Mouse (Mus musculus): Measurements from ENCODE around the gene Fbxl8. TPM values are rescaled to one million over a fixed set of nuclear protein-coding genes. Genes with fewer than 3 reads are reported as not detected.

Gene Fbxl8
- polyA plus RNA-seq, 1 experiment from 2014 or later, result 4.0 TPM

- peak; percentile 29 for ATAC-seq (ENCODE audit: insufficient number of reproducible peaks, insufficient read depth, low FRiP score, low read depth)
- Histone ChIP-seq H3K27ac (replicated peaks in 1 of 2; ENCODE audit: control insufficient read depth in 1 of 2, insufficient read depth in 1 of 2, low read depth in 2 of 2, low read length in 2 of 2) (no peak overlapping the region), H3K9me3 (ENCODE audit: control insufficient read depth, low read length) (no peaks in the 10 kb centered on the region), H3K36me3 (ENCODE audit: control insufficient read depth, insufficient read depth, low read length) (no peaks in the 10 kb centered on the region), H3K4me1 (ENCODE audit: control insufficient read depth in 2 of 2, insufficient read depth in 2 of 2, low read length in 2 of 2) (peaks cover 13 to 33% of the 10 kb centered on the region in 2 experiments; a peak in 3 of 4 replicates), H3K9ac (ENCODE audit: low read length) (peak overlapping the region; percentile 69), H3K4me2 (ENCODE audit: low read length) (peak overlapping the region; percentile 97), H3K4me3 (ENCODE audit: control insufficient read depth in 1 of 2, insufficient read depth in 1 of 2, low read depth in 1 of 2, low read length in 2 of 2) (peak overlapping the region; percentile 44 to 54), H3K27me3 (ENCODE audit: control insufficient read depth, insufficient read depth, low read length) (peaks cover 73% of the 10 kb centered on the region)
- under 1% methylated on average over 65 of the region's 65 CpGs for WGBS
Observed at GRCm38 (mm10) chr8:105268342-105269074, 4.1 kb downstream of the Fbxl8 start.

DNA sequence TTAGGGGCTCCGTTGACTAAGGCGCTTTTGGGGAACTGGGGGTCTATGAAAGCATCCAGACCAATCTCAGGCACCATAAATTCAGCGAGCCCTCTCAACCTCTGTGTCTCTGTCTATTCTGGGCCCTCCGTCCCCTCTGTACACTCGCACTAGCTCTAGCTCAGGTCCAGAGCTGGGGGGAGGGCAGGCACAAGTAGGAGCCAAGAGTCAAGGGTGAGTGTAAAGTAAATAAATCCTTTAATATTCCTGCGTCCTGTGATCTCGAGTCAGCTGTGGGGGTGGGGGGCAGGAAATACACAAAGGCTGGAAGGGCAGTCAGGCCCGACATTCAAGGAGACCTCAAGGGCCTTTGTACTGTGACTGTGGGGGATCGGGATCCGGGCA, 4.6 kb downstream of the Fbxl8 start:
- Histone ChIP-seq H3K27me3 (ENCODE audit: control insufficient read depth, insufficient read depth, low read length) (peaks cover 79% of the 10 kb centered on the region), H3K4me2 (ENCODE audit: low read length) (peak overlapping the region; percentile 97), H3K27ac (replicated peaks in 1 of 2; ENCODE audit: control insufficient read depth in 1 of 2, insufficient read depth in 1 of 2, low read depth in 2 of 2, low read length in 2 of 2) (no peak overlapping the region), H3K36me3 (ENCODE audit: control insufficient read depth, insufficient read depth, low read length) (no peaks in the 10 kb centered on the region), H3K4me3 (ENCODE audit: control insufficient read depth in 1 of 2, insufficient read depth in 1 of 2, low read depth in 1 of 2, low read length in 2 of 2) (peak overlapping the region; percentile 44 to 54), H3K9ac (ENCODE audit: low read length) (peak overlapping the region; percentile 69), H3K4me1 (ENCODE audit: control insufficient read depth in 2 of 2, insufficient read depth in 2 of 2, low read length in 2 of 2) (peaks cover 13 to 30% of the 10 kb centered on the region in 2 experiments; a peak in 3 of 4 replicates), H3K9me3 (ENCODE audit: control insufficient read depth, low read length) (no peaks in the 10 kb centered on the region)
- ATAC-seq (ENCODE audit: insufficient number of reproducible peaks, insufficient read depth, low FRiP score, low read depth), result no peak
- 4% methylated on average over 10 of the region's 10 CpGs for WGBS

GRCm38 (mm10) chr8:105269461-105269947, 5.1 kb downstream of the Fbxl8 start, which contains the start of gene Hsf4:
TSS of gene Hsf4 (plus strand) at chr8:105269801.
- Histone ChIP-seq H3K4me2 (ENCODE audit: low read length) (peak within 1 kb of the TSS; percentile 97), H3K36me3 (ENCODE audit: control insufficient read depth, insufficient read depth, low read length) (no peaks in the 10 kb centered on the region), H3K4me1 (ENCODE audit: control insufficient read depth in 2 of 2, insufficient read depth in 2 of 2, low read length in 2 of 2) (peaks cover 13 to 30% of the 10 kb centered on the region in 2 experiments; a peak in 3 of 4 replicates), H3K9me3 (ENCODE audit: control insufficient read depth, low read length) (no peaks in the 10 kb centered on the region), H3K27ac (replicated peaks in 1 of 2; ENCODE audit: control insufficient read depth in 1 of 2, insufficient read depth in 1 of 2, low read depth in 2 of 2, low read length in 2 of 2) (no peak within 1 kb of the TSS), H3K4me3 (ENCODE audit: control insufficient read depth in 1 of 2, insufficient read depth in 1 of 2, low read depth in 1 of 2, low read length in 2 of 2) (peak within 1 kb of the TSS; percentile 44 to 54), H3K27me3 (ENCODE audit: control insufficient read depth, insufficient read depth, low read length) (peaks cover 83% of the 10 kb centered on the region), H3K9ac (ENCODE audit: low read length) (peak within 1 kb of the TSS; percentile 69)
- WGBS, result under 1% methylated on average over 41 of the region's 42 CpGs
- no peak for ATAC-seq (ENCODE audit: insufficient number of reproducible peaks, insufficient read depth, low FRiP score, low read depth)

GRCm38 (mm10) chr8:105270101-105270915, 5.9 kb downstream of the Fbxl8 start:
- Histone ChIP-seq H3K4me3 (ENCODE audit: control insufficient read depth in 1 of 2, insufficient read depth in 1 of 2, low read depth in 1 of 2, low read length in 2 of 2) (peak overlapping the region; percentile 44 to 54), H3K4me2 (ENCODE audit: low read length) (peak overlapping the region; percentile 97), H3K36me3 (ENCODE audit: control insufficient read depth, insufficient read depth, low read length) (no peaks in the 10 kb centered on the region), H3K27ac (replicated peaks in 1 of 2; ENCODE audit: control insufficient read depth in 1 of 2, insufficient read depth in 1 of 2, low read depth in 2 of 2, low read length in 2 of 2) (no peak overlapping the region), H3K27me3 (ENCODE audit: control insufficient read depth, insufficient read depth, low read length) (peaks cover 91% of the 10 kb centered on the region), H3K9ac (ENCODE audit: low read length) (0 out of 2 replicates have a peak overlapping the region, but pooled peaks have one; percentile 69), H3K9me3 (ENCODE audit: control insufficient read depth, low read length) (no peaks in the 10 kb centered on the region), H3K4me1 (ENCODE audit: control insufficient read depth in 2 of 2, insufficient read depth in 2 of 2, low read length in 2 of 2) (peaks cover 12 to 26% of the 10 kb centered on the region in 2 experiments)
- 5% methylated on average over 39 of the region's 39 CpGs for WGBS
- ATAC-seq (ENCODE audit: insufficient number of reproducible peaks, insufficient read depth, low FRiP score, low read depth), result no peak

DNA sequence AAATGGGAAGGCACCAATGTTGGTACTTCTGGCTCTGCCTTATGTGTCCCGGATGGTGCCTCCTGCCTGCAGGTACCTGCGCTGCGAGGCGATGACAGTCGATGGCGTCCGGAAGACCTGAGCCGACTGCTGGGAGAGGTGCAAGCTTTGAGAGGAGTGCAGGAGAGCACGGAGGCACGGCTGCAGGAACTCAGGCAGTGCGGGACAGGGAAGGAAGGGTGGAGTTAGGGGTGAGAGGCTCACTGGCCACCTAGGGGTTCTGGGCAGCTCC, 6.4 kb downstream of the Fbxl8 start:
- no peaks in the 10 kb centered on the region for H3K36me3 ChIP-seq (ENCODE audit: control insufficient read depth, insufficient read depth, low read length)
- 5% methylated on average over 11 of the region's 11 CpGs for WGBS
- H3K9ac ChIP-seq (ENCODE audit: low read length), result no peak overlapping the region
- H3K27me3 ChIP-seq (ENCODE audit: control insufficient read depth, insufficient read depth, low read length), result peaks cover 97% of the 10 kb centered on the region
- peak overlapping the region in 1 of 2 experiments; percentile 54; a peak in 2 of 4 replicates for H3K4me3 ChIP-seq (ENCODE audit: control insufficient read depth in 1 of 2, insufficient read depth in 1 of 2, low read depth in 1 of 2, low read length in 2 of 2)
- no peak overlapping the region for H3K27ac ChIP-seq (replicated peaks in 1 of 2; ENCODE audit: control insufficient read depth in 1 of 2, insufficient read depth in 1 of 2, low read depth in 2 of 2, low read length in 2 of 2)
- no peaks in the 10 kb centered on the region for H3K9me3 ChIP-seq (ENCODE audit: control insufficient read depth, low read length)
- peaks cover 13 to 30% of the 10 kb centered on the region in 2 experiments for H3K4me1 ChIP-seq (ENCODE audit: control insufficient read depth in 2 of 2, insufficient read depth in 2 of 2, low read length in 2 of 2)
- no peak overlapping the region; the same call in 1 of the 2 replicates for H3K4me2 ChIP-seq (ENCODE audit: low read length)
- ATAC-seq (ENCODE audit: insufficient number of reproducible peaks, insufficient read depth, low FRiP score, low read depth), result no peak

- Histone ChIP-seq H3K9ac (ENCODE audit: low read length) (peak overlapping the region; percentile 60; the same call in 1 of the 2 replicates), H3K4me3 (ENCODE audit: control insufficient read depth in 1 of 2, insufficient read depth in 1 of 2, low read depth in 1 of 2, low read length in 2 of 2) (peak overlapping the region in 1 of 2 experiments; percentile 45; a peak in 1 of 4 replicates), H3K36me3 (ENCODE audit: control insufficient read depth, insufficient read depth, low read length) (no peaks in the 10 kb centered on the region)
Observed at GRCm38 (mm10) chr8:105275387-105275786, 10.9 kb downstream of the Fbxl8 start.

DNA sequence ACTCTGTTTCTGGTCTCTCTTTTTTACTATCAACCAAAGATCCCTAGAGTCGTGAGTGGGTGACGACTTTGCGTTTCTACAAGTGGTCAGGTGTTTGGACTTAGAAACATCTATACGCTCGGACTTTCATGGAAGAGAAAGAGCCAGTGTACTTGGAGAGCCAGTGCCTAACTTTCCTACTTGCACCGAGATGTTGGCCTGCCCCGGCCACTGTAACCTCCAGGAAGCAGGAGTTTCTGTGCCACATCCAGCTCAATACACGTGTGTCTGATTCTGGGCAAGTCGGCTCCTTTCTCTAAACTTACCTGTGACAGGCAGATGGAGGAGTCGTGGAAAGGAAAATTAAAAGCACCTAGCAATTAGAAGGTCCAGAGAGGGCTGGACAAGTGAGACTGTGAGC, 11.4 kb downstream of the Fbxl8 start, which contains the start of gene Nol3:
Gene Nol3, plus strand, starts transcription at position 301 of the 400 bp plus-strand sequence.
- Histone ChIP-seq H3K27ac (replicated peaks in 1 of 2; ENCODE audit: control insufficient read depth in 1 of 2, insufficient read depth in 1 of 2, low read depth in 2 of 2, low read length in 2 of 2) (no peak within 1 kb of the TSS), H3K36me3 (ENCODE audit: control insufficient read depth, insufficient read depth, low read length) (no peaks in the 10 kb centered on the region), H3K4me3 (ENCODE audit: control insufficient read depth in 1 of 2, insufficient read depth in 1 of 2, low read depth in 1 of 2, low read length in 2 of 2) (peak within 1 kb of the TSS; percentile 44 to 45), H3K9ac (ENCODE audit: low read length) (peak within 1 kb of the TSS; percentile 60), H3K9me3 (ENCODE audit: control insufficient read depth, low read length) (no peaks in the 10 kb centered on the region), H3K27me3 (ENCODE audit: control insufficient read depth, insufficient read depth, low read length) (peaks cover 90% of the 10 kb centered on the region), H3K4me2 (ENCODE audit: low read length) (peak within 1 kb of the TSS; percentile 80), H3K4me1 (ENCODE audit: control insufficient read depth in 2 of 2, insufficient read depth in 2 of 2, low read length in 2 of 2) (peaks cover 13 to 18% of the 10 kb centered on the region in 2 experiments)
- ATAC-seq (ENCODE audit: insufficient number of reproducible peaks, insufficient read depth, low FRiP score, low read depth), result no peak
- WGBS, result 9% methylated on average over 10 of the region's 10 CpGs

More at GRCm38 (mm10) chr8:105275387-105275786, 10.9 kb downstream of the Fbxl8 start:
- Histone ChIP-seq H3K9me3 (ENCODE audit: control insufficient read depth, low read length) (no peaks in the 10 kb centered on the region), H3K27me3 (ENCODE audit: control insufficient read depth, insufficient read depth, low read length) (peaks cover 95% of the 10 kb centered on the region), H3K27ac (replicated peaks in 1 of 2; ENCODE audit: control insufficient read depth in 1 of 2, insufficient read depth in 1 of 2, low read depth in 2 of 2, low read length in 2 of 2) (no peak overlapping the region), H3K4me1 (ENCODE audit: control insufficient read depth in 2 of 2, insufficient read depth in 2 of 2, low read length in 2 of 2) (peaks cover 13 to 19% of the 10 kb centered on the region in 2 experiments), H3K4me2 (ENCODE audit: low read length) (peak overlapping the region; percentile 80)
- no peak for ATAC-seq (ENCODE audit: insufficient number of reproducible peaks, insufficient read depth, low FRiP score, low read depth)
- 8% methylated on average over 11 of the region's 11 CpGs for WGBS

Measured in heart, embryonic 14.5 days (tissue).